Mouse (Mus musculus) stomach, postnatal 0 days (tissue): ENCODE measurements around the gene Sim2. TPM values are rescaled to one million over a fixed set of nuclear protein-coding genes. Genes with fewer than 3 reads are reported as not detected.
A peak's percentile ranks its signal among the peaks of the same experiment; 100 is the strongest.

Source experiments
- ATAC-seq: fragments of 200-750 bp; cut with Nextera tagmentation; 2 replicates; pipeline ENCODE4 v1.8.0; 2017; ENCODE audit not compliant: low FRiP score, low TSS enrichment
- DNase-seq: peaks from one replicate; pipeline ENCODE4 v3.0.0-alpha.2; 2016; ENCODE audit warnings: low spot score
- H3K27ac ChIP-seq: fragments of 300-500 bp; sonication (generic); replicated peaks from 2 replicates; pipeline ENCODE4 v1.5.1; 2014; ENCODE audit warnings: mild to moderate bottlenecking, control low read depth
- H3K27me3 ChIP-seq: fragments of 300-500 bp; sonication (generic); 2 replicates; pipeline ENCODE4 v1.6.1; 2014; ENCODE audit warnings: low read length; ENCODE audit not compliant: control insufficient read depth, insufficient read depth
- H3K36me3 ChIP-seq: fragments of 300-500 bp; sonication (generic); 2 replicates; pipeline ENCODE4 v1.6.1; 2014; ENCODE audit warnings: low read length, mixed read lengths; ENCODE audit not compliant: control insufficient read depth, insufficient read depth
- H3K4me1 ChIP-seq: fragments of 300-500 bp; sonication (generic); replicated peaks from 2 replicates; pipeline ENCODE4 v1.6.1; 2014; ENCODE audit warnings: antibody characterized with exemption; ENCODE audit not compliant: control insufficient read depth, insufficient read depth
- H3K4me2 ChIP-seq: fragments of 300-500 bp; sonication (generic); replicated peaks from 2 replicates; pipeline ENCODE4 v1.6.1; 2014; ENCODE audit warnings: low read depth, mild to moderate bottlenecking, control low read depth, moderate library complexity
- H3K4me3 ChIP-seq: fragments of 300-500 bp; sonication (generic); 2 replicates; pipeline ENCODE4 v1.5.1; 2014; ENCODE audit warnings: low read depth, low read length, control low read depth
- H3K9ac ChIP-seq: fragments of 300-500 bp; sonication (generic); 2 replicates; pipeline ENCODE4 v1.6.1; 2014; ENCODE audit warnings: mild to moderate bottlenecking, low read length, control low read depth, mixed read lengths
- H3K9me3 ChIP-seq: fragments of 300-500 bp; sonication (generic); 2 replicates; pipeline ENCODE4 v1.6.1; 2016; ENCODE audit warnings: low read length; ENCODE audit not compliant: control insufficient read depth
- CTCF ChIP-seq: IDR thresholded peaks from 2 replicates; pipeline ENCODE4 v1.5.1; 2016; ENCODE audit warnings: antibody characterized with exemption, low read depth, mild to moderate bottlenecking, moderate library complexity
- EP300 ChIP-seq: optimal IDR thresholded peaks from 2 replicates; pipeline ENCODE3; 2016; ENCODE audit warnings: antibody characterized with exemption
- WGBS: fragments of 180-500 bp; shearing (Covaris S2); extraction: QIAGEN DNeasy Blood & Tissue Kit; methylation state at CpG from one replicate; pipeline ENCODE4 v1.1.7; 2014; 5-methylcytosine and 5-hydroxymethylcytosine counted together
- polyA plus RNA-seq: library from polyadenylated mRNA; unstranded; fragments of >200 nt; fragmentation: Nextera tagmentation; extraction: Ambion mirVana; gene quantifications from 2 replicates; pipeline ENCODE4 v1.2.1, GENCODE M21; 2015

Sim2 gene
- polyA plus RNA-seq, 1 experiment from 2014 or later, result 0.17 TPM

- TF ChIP-seq CTCF, result no peak
- no peak for TF ChIP-seq EP300
- H3K36me3 ChIP-seq, result no peaks in the 10 kb centered on the region
- H3K4me2 ChIP-seq, result no peak overlapping the region; the same call in 1 of the 2 replicates
- no peaks in the 10 kb centered on the region; the same call in 1 of the 2 replicates for H3K4me1 ChIP-seq
- no peak overlapping the region for H3K27ac ChIP-seq
- 16% methylated on average over 10 of the region's 10 CpGs for WGBS
- ATAC-seq (0 out of 2 replicates have a peak, but pooled peaks have one; percentile 27), DNase-seq (no peak)
- H3K27me3 ChIP-seq, result no peaks in the 10 kb centered on the region
- no peaks in the 10 kb centered on the region for H3K9me3 ChIP-seq
- H3K4me3 ChIP-seq, result no peak overlapping the region
- no peak overlapping the region; the same call in 1 of the 2 replicates for H3K9ac ChIP-seq
Observed at GRCm38 (mm10) chr16:94143325-94143724, 58.6 kb downstream of the Sim2 start.

GRCm38 (mm10) chr16:94148139-94148538 is 63.4 kb downstream of the Sim2 start:
- H3K27ac ChIP-seq, result no peak overlapping the region
- H3K9me3 ChIP-seq, result no peaks in the 10 kb centered on the region
- no peak for DNase-seq
- no peaks in the 10 kb centered on the region; the same call in 1 of the 2 replicates for H3K4me1 ChIP-seq
- no peaks in the 10 kb centered on the region for H3K36me3 ChIP-seq
- no peak for ATAC-seq
- no peak overlapping the region for H3K9ac ChIP-seq
- no peaks in the 10 kb centered on the region for H3K27me3 ChIP-seq
- no peak for TF ChIP-seq EP300
- no peak for TF ChIP-seq CTCF
- WGBS, result 42% methylated on average over 11 of the region's 11 CpGs
- no peak overlapping the region for H3K4me3 ChIP-seq
- no peak overlapping the region for H3K4me2 ChIP-seq

- Histone ChIP-seq H3K4me2 (no peak overlapping the region), H3K36me3 (no peaks in the 10 kb centered on the region), H3K9me3 (no peaks in the 10 kb centered on the region), H3K4me3 (no peak overlapping the region), H3K27me3 (no peaks in the 10 kb centered on the region), H3K9ac (no peak overlapping the region), H3K27ac (0 out of 2 replicates have a peak overlapping the region, but pooled peaks have one; percentile 25), H3K4me1 (no peaks in the 10 kb centered on the region; the same call in 1 of the 2 replicates)
- peak; percentile 95 for ATAC-seq
- TF ChIP-seq EP300 (no peak), CTCF (no peak)
- DNase-seq, result peak; percentile 82
- WGBS, result 54% methylated on average over 15 of the region's 15 CpGs
Observed at GRCm38 (mm10) chr16:94150125-94151103, 65.7 kb downstream of the Sim2 start.

GRCm38 (mm10) chr16:94155041-94155653 is 70.4 kb downstream of the Sim2 start:
- 60% methylated on average over 13 of the region's 14 CpGs for WGBS
- no peak for TF ChIP-seq CTCF
- no peak for TF ChIP-seq EP300
- Histone ChIP-seq H3K27me3 (no peaks in the 10 kb centered on the region), H3K4me2 (no peak overlapping the region), H3K9ac (no peak overlapping the region), H3K27ac (no peak overlapping the region), H3K4me1 (no peaks in the 10 kb centered on the region), H3K9me3 (no peaks in the 10 kb centered on the region), H3K36me3 (no peaks in the 10 kb centered on the region), H3K4me3 (no peak overlapping the region)
- ATAC-seq (no peak), DNase-seq (no peak)

- TF ChIP-seq EP300 (no peak), CTCF (no peak)
- Histone ChIP-seq H3K4me2 (no peak overlapping the region), H3K27me3 (no peaks in the 10 kb centered on the region), H3K4me3 (no peak overlapping the region), H3K36me3 (no peaks in the 10 kb centered on the region), H3K9ac (no peak overlapping the region), H3K27ac (no peak overlapping the region), H3K9me3 (no peaks in the 10 kb centered on the region), H3K4me1 (no peaks in the 10 kb centered on the region)
- ATAC-seq (no peak), DNase-seq (no peak)
- 39% methylated on average over 8 of the region's 8 CpGs for WGBS
Observed at GRCm38 (mm10) chr16:94157819-94158218, 73.1 kb downstream of the Sim2 start.

GRCm38 (mm10) chr16:94162000-94162399 is 77.3 kb downstream of the Sim2 start:
- WGBS, result 59% methylated on average over 6 of the region's 6 CpGs
- TF ChIP-seq CTCF, result no peak
- no peak for TF ChIP-seq EP300
- ATAC-seq, result no peak

More at GRCm38 (mm10) chr16:94162000-94162399, 77.3 kb downstream of the Sim2 start:
- H3K27ac ChIP-seq, result no peak overlapping the region
- H3K4me1 ChIP-seq, result no peaks in the 10 kb centered on the region
- no peak overlapping the region for H3K9ac ChIP-seq
- no peaks in the 10 kb centered on the region for H3K27me3 ChIP-seq
- no peaks in the 10 kb centered on the region for H3K9me3 ChIP-seq
- no peak overlapping the region for H3K4me2 ChIP-seq
- H3K4me3 ChIP-seq, result no peak overlapping the region
- DNase-seq, result no peak
- no peaks in the 10 kb centered on the region for H3K36me3 ChIP-seq
